Mouse (Mus musculus) kidney, adult 18-20 months (tissue): ENCODE results near the gene Dnaaf5.
A peak's percentile ranks its signal among the peaks of the same experiment; 100 is the strongest.

Experiments
- DNase-seq: peaks from one replicate; pipeline ENCODE4 v3.0.0; 2021

Gene Dnaaf5

GRCm38 (mm10) chr5:139199995-139200769 is 50.2 kb downstream of the Dnaaf5 start, which contains the start of gene Sun1:
Gene Sun1 (plus strand): TSS chr5:139200637.
- DNase-seq, result peak; percentile 99

- DNase-seq, result no peak
These were observed 50.9 kb downstream of the Dnaaf5 start for GRCm38 (mm10) chr5:139200770-139201569.

GRCm38 (mm10) chr5:139202127-139202526 is 52.1 kb downstream of the Dnaaf5 start:
- no peak for DNase-seq

GRCm38 (mm10) chr5:139203312-139203711 is 53.3 kb downstream of the Dnaaf5 start:
- DNase-seq, result no peak

GRCm38 (mm10) chr5:139206081-139206480 is 56.1 kb downstream of the Dnaaf5 start:
- DNase-seq, result no peak

- no peak for DNase-seq
These were observed 56.5 kb downstream of the Dnaaf5 start for GRCm38 (mm10) chr5:139206525-139206924.

GRCm38 (mm10) chr5:139208183-139208582 is 58.2 kb downstream of the Dnaaf5 start:
- no peak for DNase-seq

- no peak for DNase-seq
These were observed 59.1 kb downstream of the Dnaaf5 start for GRCm38 (mm10) chr5:139208871-139209684.

GRCm38 (mm10) chr5:139209685-139210026 is 59.6 kb downstream of the Dnaaf5 start:
- DNase-seq, result no peak

GRCm38 (mm10) chr5:139211737-139212385 is 61.8 kb downstream of the Dnaaf5 start:
- no peak for DNase-seq

- DNase-seq, result no peak
These were observed 64.3 kb downstream of the Dnaaf5 start for GRCm38 (mm10) chr5:139214298-139214697.

GRCm38 (mm10) chr5:139215184-139215583 is 65.2 kb downstream of the Dnaaf5 start:
- DNase-seq, result no peak

GRCm38 (mm10) chr5:139216121-139216520 is 66.1 kb downstream of the Dnaaf5 start:
- DNase-seq, result no peak

GRCm38 (mm10) chr5:139216774-139217173 is 66.8 kb downstream of the Dnaaf5 start:
- no peak for DNase-seq

- DNase-seq, result no peak
These were observed 70.0 kb downstream of the Dnaaf5 start for GRCm38 (mm10) chr5:139220006-139220515.

GRCm38 (mm10) chr5:139220610-139221009 is 70.6 kb downstream of the Dnaaf5 start:
- peak; percentile 29 for DNase-seq

GRCm38 (mm10) chr5:139223331-139223730 is 73.3 kb downstream of the Dnaaf5 start:
- no peak for DNase-seq

GRCm38 (mm10) chr5:139227236-139227635 is 77.2 kb downstream of the Dnaaf5 start:
- DNase-seq, result no peak

- no peak for DNase-seq
These were observed 77.6 kb downstream of the Dnaaf5 start for GRCm38 (mm10) chr5:139227645-139228044.

- DNase-seq, result no peak
These were observed 78.3 kb downstream of the Dnaaf5 start for GRCm38 (mm10) chr5:139228318-139228717.

- DNase-seq, result no peak
These were observed 79.7 kb downstream of the Dnaaf5 start for GRCm38 (mm10) chr5:139229716-139230115.

- no peak for DNase-seq
These were observed 82.1 kb downstream of the Dnaaf5 start for GRCm38 (mm10) chr5:139232083-139232482.
